Mouse (Mus musculus) left cerebral cortex, postnatal 10 days (tissue): ENCODE data around the gene Heatr1. TPM values are rescaled to one million over a fixed set of nuclear protein-coding genes. Genes with fewer than 3 reads are reported as not detected.
"Not testable (repeated sequence)": the region's sequence is repeated elsewhere in the genome, so short reads cannot be mapped to it uniquely, and the experiment has no call there.

Experiments used
- DNase-seq, 2 experiments: peaks; one replicate each; pipeline ENCODE4 v3.0.0; 2021 to 2022; ENCODE audit warnings: low spot score in 2 of 2, mixed read lengths in 1 of 2; ENCODE audit errors: extremely low spot score in 1 of 2
- intact Hi-C: fragments of 180-260 bp; cut with DNase I; formaldehyde crosslinking; loops from one replicate; pipeline ENCODE4 v1.15.1; 2025
- total RNA-seq, 2 experiments: library from RNA; stranded (reverse); gene quantifications; 2 replicates each; pipeline ENCODE4 v1.2.3; 2021

The Heatr1 gene
- total RNA-seq, 2 experiments from 2014 or later = 19.5 to 23.6 TPM

DNA sequence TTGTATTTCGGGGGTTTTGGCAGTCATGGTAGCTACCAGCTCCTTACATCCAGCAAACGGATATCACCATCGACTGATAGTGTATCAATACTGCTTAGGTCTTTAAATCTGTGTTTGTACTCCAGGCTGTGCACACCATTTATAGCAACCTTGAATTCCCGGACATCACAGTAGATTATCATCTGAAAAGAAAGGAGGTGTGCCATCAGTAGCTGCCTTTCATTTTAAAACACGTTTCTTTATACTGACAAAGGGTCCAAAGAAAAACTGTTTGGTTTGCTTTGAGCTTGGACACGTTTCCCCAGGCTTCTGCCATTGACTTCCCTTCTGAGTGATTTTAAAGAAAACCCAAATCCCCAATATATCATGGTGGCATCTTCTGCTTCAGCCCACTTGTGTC, 46.0 kb downstream of the Heatr1 start:
- no peak for DNase-seq

DNA sequence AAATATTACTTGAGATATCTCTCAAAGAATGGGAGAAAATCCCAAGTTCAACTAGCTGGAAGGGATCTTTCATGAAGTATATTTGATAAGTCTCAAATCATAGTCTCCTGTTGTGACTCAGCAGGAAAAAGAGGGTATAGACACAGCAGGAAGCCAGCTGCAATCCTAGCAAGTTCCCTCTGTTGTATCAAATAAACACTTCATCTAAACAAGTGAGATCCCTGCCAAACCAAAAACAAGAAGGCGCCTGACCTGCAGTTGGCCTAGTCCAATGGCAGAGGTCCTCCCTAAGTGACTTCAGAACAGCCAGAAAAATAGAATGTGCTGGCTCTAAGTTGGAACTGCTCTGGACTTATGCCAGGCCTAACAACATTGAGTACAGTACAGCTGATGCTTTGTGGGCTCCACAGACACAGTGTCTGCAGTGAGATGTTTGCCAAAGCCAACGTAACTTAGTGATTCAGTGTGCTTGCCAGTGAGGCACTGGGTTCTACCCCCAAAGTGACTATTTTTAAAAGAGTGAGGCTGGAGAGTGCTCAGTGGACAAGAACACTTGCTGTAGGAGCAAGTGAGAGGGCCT, 47.3 kb downstream of the Heatr1 start:
- DNase-seq = peak; percentile 20 to 40
- intact Hi-C loops = no loop called here

More for the DNA sequence above, 46.0 kb downstream of the Heatr1 start:
- intact Hi-C loops = no loop called here

DNA sequence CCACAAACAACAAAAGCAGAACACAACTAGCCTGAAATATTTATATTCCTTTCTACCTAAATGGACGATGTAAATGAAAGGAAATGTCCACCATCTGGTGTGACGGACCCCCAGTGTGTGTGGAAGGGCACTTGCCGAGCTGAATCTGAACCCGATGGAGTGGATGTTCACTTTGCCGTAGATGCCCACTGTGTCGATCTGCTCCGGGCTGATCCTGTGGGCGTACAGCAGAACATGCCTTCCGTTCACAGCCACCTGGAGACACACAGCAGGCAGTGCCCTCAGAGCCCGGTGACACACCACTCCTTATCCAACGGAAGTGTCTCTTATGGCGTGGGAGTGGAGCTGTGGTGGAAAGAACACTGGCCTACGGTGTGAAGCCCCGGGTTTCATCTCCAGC, 58.3 kb downstream of the Heatr1 start:
- intact Hi-C loops = no loop called here
- DNase-seq = no peak

DNA sequence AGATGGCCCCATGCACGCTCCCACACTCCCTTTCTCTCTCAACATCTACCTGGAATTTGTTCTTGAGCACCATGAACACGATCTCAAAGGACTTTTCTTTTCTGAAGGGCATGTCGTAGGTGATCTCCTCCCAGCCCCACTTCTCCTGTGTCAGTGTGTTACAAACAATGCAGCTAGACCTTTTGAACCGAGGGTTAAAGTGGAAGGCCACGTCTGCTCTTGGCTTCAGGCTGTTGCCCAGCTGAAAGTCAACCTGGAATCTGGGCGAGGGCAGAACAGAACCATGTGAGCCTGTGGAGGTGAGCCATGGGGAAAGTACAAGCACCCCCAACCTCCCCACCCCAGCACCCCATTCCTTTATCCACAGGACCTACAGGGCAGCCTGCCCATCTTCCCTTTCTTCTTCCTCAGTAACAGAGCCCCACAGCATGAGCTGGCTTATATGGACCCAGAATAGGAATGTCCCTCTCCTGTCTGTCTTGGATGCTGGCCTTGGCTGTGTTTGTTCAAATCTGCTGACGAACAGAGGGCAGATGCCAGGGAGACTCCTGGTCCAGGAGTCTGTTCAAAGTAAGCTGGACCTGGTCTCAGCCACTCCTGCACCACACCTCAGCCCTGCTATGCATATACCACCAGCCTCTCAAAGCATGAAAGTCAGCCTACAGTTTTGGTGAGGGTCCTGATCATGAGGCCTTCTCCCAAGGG, 60.0 kb downstream of the Heatr1 start:
- intact Hi-C loops = no loop called here
- no peak for DNase-seq

DNA sequence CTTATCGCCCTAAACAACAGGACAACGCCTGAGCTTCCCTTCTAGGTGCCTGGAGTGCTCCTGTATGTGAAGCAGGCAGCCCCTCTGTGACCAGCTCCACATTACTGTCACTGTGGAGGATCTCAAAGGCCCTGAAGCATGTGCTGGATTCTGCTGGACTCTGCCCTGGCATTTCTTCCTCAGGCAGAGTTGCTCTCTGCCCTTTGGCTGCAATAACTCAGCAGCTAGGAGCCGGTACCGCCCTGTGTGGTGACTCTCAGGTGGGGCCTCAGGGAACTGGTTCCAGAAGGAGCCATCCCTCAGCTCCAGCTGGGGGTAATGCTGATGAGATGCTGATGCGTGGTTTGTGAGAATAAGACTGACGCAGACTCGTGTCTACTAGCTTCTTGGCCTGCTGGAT, 61.9 kb downstream of the Heatr1 start:
- intact Hi-C loops = no loop called here
- DNase-seq = no peak

DNA sequence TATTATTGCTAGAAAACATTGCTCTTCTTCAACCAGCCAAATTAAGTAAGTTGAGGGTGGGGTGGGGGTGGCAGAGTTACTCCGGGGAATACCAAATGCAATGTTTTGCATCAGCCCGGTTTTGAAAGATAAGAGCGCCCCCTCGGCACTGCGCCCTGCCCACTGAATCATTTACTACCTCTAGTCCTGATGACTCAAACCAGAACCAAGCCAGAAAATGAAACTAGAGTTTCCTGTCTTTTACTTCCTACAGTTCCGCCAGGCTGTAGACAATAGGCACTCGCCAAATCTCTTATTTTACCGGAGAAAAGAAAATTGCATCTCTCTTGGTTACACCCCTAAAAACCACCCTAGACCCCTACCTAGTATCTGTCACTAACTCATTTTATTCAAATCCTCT, 65.6 kb downstream of the Heatr1 start:
- intact Hi-C loops = no loop called here
- DNase-seq = peak; percentile 23 to 53

DNA sequence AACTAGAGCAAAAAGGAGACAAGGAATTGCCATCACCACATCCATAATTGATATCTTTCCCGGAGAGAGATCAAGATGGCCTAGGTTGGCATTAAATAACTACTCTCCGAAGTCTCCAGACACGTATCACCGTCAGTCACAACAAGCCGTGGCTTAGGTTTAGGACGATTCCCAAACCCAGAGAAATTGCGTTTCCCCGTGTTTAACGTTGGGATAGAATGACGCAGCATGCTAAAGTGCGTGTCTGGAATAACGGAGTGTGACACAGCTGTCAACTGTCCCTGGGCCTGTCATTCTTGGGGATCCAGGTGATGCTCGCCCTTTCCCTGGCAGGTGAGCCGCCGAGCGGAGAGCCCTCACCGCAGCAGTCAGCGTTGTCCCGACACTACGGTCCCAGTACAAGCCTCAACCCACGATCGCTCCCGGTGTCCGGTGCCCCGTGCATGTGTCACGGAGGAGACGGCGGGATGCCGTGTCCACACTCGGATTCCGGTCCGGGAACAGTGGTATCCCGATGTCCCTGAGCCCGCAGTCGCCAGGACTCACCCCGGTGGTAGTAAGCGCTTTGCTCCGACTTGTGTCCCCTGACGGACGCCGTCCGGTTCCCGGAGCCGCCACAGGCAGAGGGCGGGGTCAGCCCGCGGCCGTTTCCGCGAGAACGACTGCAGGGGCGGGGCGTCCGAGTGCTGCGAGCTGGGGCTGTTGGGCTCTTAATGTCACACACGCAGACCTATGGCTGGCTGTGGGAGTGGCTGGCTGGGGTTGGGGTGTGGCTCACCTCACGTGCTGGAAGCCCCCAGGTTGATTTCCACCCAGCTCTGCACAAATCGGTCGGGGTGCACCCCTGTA, 66.3 kb downstream of the Heatr1 start:
- DNase-seq = peak; percentile 80 to 97
- intact Hi-C loops = no loop called here

DNA sequence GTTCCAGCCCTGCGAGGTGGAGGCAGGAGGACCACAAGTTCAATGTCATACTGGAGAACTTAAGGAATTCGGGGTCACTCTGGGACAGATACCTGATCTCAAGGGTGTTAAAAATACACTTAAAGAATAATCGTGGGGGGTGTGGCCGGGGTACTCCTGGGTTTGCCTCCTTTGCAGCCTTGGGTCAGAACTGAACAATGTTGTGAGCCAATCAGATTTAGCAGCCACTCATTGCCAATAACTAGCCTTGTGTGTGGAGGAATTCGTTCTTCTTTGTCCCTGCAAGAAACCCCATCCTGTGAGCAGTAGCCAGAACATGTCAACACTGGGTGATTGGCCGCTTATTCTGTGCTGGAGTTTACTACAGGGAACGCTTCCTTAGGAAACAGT, 66.9 kb downstream of the Heatr1 start:
- intact Hi-C loops = no loop called here
- peak in 1 of 2 experiments; percentile 23 for DNase-seq

DNA sequence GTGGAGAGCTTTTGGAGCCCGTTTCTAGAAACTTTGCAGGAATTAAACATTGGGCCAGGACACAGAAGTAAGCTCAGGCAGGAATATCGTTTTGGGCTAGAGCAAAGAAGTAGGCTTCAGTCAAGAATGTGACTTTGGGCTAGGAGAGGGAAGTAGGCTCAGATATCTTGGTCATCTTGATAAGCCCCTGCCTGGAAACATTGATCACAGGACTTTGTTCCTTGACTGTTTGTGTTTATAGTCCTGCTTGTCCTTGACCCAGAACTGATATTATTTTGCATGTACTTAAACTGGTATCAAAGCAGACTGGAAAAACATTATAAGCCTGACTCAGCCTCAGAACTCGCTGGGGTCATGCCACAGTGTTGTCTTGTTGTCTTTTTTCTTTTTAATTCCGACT, 67.8 kb downstream of the Heatr1 start:
- intact Hi-C loops = no loop called here
- no peak for DNase-seq

DNA sequence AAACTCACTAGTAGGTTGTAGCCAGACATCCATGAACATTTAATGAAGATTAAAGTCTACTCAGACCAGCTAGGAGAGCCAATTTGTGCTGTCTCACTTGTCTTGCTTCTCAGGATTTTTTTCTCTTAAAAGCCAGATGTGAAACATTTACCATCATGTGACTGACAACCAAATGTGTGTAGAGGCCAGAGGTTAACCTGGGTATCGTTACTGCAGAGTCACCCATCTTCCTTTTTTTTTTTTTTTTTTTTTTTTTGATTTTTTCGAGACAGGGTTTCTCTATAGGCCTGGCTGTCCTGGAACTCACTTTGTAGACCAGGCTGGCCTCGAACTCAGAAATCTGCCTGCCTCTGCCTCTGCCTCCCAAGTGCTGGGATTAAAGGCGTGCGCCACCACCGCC, 69.3 kb downstream of the Heatr1 start:
- intact Hi-C loops, DNase-seq: not testable (repeated sequence)

DNA sequence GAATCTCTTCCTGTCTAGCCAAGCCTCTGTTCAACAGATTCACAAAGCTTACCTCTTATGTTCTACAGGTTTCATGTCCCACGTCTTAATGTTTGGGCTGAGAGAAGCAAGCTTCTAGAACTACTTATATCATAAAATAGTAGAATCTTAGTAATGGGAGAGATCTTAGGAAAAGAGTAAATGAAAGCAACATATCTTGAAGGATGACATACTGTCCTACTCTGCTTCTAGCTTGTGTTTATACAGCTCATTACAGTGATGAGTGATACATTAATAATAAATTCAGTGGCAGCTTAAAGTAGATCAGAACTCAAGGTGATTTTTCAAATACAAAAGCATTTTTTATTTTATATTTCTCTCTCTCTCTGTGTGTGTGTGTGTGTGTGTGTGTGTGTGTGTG, 70.0 kb downstream of the Heatr1 start, which contains the start of gene Lgals8:
TSS of gene Lgals8 (minus strand) at position 101 of the 400 bp plus-strand sequence.
- intact Hi-C loops = no loop called here
- DNase-seq = no peak

DNA sequence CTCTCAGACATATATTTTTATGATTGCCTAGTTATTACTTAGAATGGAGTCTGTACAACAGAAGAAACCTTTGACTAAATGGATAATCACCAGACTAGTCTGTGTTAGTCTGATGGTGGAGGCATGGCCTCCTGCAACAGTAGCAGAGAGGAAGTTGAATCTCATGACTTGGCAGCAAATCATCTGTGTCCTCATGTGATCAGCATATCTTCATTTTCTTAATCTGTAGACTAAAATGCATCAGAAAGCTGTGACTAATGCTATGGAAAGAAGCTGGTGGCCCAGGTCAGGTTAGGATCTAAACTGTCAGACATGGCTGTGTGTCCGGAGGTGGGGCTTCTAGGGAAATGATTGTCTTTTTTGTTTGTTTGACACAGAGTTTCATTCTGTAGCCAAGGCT, 73.7 kb downstream of the Heatr1 start:
- intact Hi-C loops = no loop called here

DNA sequence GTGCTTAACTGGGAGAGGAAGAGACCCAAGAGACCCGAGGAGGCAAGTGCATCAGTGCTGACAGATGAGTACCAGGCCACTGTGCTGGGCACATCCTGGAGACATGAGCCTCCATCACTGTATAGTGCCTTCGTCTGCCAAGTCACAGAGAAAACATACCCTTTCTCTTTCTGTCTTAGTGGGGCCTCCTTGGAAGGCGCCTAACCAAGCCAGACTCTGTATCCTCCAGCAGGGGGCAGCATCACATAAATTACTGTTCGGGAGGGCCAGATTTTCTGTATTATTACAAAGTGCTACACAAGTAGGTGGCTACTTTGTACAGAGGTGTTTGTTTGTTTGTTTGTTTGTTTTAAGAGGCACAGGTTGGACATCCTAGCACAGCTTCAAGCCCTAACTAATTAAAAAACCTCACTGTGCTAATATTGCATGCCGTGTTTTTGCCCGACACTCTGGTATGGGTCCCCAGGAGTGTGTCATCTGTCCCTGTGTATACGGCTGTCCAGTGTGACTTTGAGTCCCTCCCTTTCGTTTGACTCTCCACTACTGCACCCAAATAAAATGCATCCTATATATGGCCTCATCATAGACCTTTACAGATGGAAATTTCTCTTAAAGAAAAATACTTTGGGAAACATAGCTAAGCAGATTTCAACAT, 79.0 kb downstream of the Heatr1 start:
- intact Hi-C loops = loop anchor here (2.0 to 5.0 kb wide), 2 partner anchors 207 to 938 kb away; no protein-coding TSS in a partner anchor
- DNase-seq = peak; percentile 60 to 67

More for the DNA sequence above, 73.7 kb downstream of the Heatr1 start:
- DNase-seq = no peak

DNA sequence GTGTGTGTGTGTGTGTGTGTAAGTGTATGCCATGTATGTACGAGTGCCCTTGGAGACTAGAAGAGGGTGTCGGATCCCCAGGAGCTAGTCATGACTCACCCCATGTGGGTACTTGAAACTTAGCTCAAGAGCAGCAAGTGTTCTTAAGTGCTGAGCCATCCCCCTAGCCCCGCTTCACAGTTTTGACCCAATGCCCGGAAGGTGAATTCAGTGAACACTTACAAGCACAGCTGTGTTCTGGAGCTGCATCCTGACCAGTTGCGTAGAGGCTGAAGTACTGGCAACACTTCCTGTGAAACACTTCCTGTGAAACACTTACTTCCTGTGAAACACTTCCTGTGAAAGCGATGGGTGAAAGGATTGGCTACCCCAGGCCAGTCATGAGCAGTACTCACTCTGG, 80.4 kb downstream of the Heatr1 start:
- intact Hi-C loops = loop anchor here (2.0 kb wide), 1 partner anchor 206 kb away; no protein-coding TSS in a partner anchor

DNA sequence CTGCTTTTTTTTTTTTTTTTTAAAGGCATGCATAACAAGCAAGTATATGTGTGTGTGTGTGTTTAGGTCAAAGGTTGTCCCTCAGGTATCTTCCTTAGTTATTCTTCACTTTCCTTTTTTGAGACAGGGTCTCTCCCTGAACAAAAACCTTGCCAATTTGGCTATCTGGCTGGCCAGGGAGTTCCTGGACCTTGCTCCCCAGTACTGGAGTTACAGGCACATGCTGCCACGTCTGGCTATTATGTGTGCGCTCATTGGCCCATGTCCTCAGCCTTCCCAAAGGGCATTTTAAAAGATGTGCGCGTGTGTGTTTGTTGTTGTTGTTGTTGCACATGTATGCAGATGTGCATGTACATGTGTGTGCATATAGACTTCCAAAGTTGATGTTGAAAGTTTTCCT, 82.1 kb downstream of the Heatr1 start:
- intact Hi-C loops = no loop called here
- no peak for DNase-seq

More for the DNA sequence above, 80.4 kb downstream of the Heatr1 start:
- no peak for DNase-seq

DNA sequence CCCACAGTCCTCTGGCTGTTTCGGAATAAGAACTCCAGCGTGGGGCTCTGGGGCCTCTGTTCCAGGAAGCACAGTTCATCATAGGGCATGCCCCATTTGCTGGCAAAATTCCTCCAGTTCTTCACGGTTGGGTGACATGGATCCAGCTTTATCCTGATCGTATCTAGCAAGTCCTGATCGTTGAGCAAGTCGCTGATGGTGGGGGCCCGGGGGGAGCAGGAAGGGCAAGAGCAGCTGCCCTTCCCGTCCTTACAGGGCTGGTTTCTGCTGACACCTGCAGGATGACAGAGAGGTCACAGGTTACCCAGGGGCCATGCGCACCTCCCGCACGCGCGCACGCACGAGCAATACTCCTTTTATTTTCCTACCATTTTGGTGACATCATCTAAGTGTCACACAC, 83.5 kb downstream of the Heatr1 start:
- no peak for DNase-seq
- intact Hi-C loops = no loop called here

DNA sequence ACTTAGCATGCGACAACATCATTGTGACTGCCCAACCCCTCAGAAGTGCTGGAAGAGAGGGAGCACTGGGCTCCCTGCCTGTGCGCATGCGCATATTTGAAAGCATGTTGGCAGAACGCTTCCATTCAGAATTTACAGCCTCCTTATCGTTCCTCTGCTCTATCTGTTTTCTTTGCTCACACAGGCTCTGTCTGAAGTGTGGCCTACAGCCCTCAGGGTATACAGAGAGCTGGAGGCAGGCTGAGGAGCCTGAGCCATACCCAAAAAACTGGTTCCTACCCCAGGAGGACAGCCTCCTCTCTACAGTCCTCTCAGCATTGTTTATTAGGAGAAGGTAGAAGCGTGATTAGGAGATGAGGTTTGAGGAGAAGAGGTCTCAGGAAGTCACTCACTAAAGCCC, 85.0 kb downstream of the Heatr1 start:
- intact Hi-C loops = no loop called here
- DNase-seq = no peak

DNA sequence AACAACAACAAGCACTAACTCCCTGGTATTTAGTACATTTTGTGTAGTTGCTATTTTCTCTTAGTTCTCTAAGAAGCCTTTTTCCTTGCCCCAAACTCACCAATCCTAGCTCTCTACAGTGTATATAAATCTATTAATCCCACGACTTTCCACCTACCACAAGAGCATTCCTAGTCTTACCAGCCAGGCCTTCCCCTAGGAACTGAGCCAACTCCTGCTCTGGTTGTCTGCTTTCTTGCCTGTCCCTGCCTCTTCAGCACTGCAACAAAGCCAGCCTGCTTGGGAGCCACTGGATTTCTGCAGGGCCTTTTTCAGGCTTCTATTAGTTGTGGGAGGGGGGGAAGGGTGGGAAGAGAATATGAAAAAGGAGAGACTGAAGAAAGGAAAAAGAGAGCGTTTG, 90.4 kb downstream of the Heatr1 start:
- intact Hi-C loops = no loop called here
- DNase-seq = no peak

DNA sequence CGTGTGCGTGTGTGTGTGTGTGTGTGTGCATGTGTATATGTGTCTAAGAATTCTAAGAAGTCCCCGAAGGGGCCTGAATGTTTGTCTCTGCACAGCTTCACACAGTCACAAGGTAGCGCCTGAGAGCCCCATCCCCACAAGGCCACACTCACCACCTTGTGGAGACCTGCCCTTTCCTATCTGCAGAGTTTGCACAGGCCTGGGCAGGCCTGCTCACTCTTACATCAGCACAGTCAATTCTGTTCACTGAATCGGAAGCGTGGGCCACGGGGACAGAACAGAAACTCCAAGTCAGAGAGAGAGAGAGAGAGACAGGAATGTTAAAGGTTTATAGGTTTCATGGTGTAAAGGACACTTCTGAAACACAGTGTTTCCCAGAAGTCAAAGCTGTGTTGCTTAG, 90.8 kb downstream of the Heatr1 start:
- DNase-seq = no peak
- intact Hi-C loops = no loop called here
